Mouse (Mus musculus) embryonic fibroblast, embryonic 13.5 days (primary cell): ENCODE results near the gene Pelo.

Experiments
- CTCF ChIP-seq: IDR thresholded peaks from 2 replicates; pipeline ENCODE4 v1.5.1; 2011; ENCODE audit warnings: mild to moderate bottlenecking, control low read depth, low read length, moderate library complexity, borderline replicate concordance; ENCODE audit not compliant: insufficient read depth
- POLR2A ChIP-seq: IDR thresholded peaks from 2 replicates; pipeline ENCODE4 v1.6.1; 2011; ENCODE audit warnings: low read depth, mild to moderate bottlenecking, control low read depth, low read length, moderate library complexity

GRCm38 (mm10) chr13:115077346-115078134 is 12.4 kb downstream of the Pelo start:
- no peak for TF ChIP-seq CTCF
- TF ChIP-seq POLR2A, result no peak
